Mouse (Mus musculus): ENCODE results near the gene Mbd3. TPM values are rescaled to one million over a fixed set of nuclear protein-coding genes. Genes with fewer than 3 reads are reported as not detected.

The Mbd3 gene
- 161 and 183 TPM in 2 replicates for polyA plus RNA-seq (2015; fragmentation: Nextera tagmentation; extraction: Ambion mirVana)

GRCm38 (mm10) chr10:80399191-80399972 lies at the start of gene Mbd3:
Gene Mbd3 (minus strand): TSS chr10:80399550.

GRCm38 (mm10) chr10:80433513-80434232 lies 34.3 kb upstream of the Mbd3 start, which contains the start of gene Tcf3:
Gene Tcf3 (minus strand): TSS chr10:80433647.

GRCm38 (mm10) chr10:80406684-80407501 lies 7.5 kb upstream of the Mbd3 start, which contains the start of gene Uqcr11:
Gene Uqcr11 (minus strand): TSS chr10:80406830.

GRCm38 (mm10) chr10:80387522-80387959 lies 11.8 kb downstream of the Mbd3 start, which contains the start of gene Mex3d:
Gene Mex3d (minus strand): TSS chr10:80387659.

GRCm38 (mm10) chr10:80356001-80356682 lies 43.2 kb downstream of the Mbd3 start, which contains the start of gene Plk5:
Gene Plk5 (plus strand): TSS chr10:80356459.

GRCm38 (mm10) chr10:80348244-80348781 lies 51.0 kb downstream of the Mbd3 start, which contains the start of gene Adamtsl5:
Gene Adamtsl5 (minus strand): TSS chr10:80348412.

Small RNA genes within 50 kb of the gene (microRNA-seq; reads per million reads assigned to microRNA genes)
- gene Gm22721 = not detected

Other genes starting within 250 kb of the Mbd3 start
- gene Cirbp, start 233.6 kb downstream of the Mbd3 start, polyA plus RNA-seq (2015; fragmentation: Nextera tagmentation; extraction: Ambion mirVana) = 566 and 579 TPM in 2 replicates
- gene 1600002K03Rik, start 226.6 kb downstream of the Mbd3 start, polyA plus RNA-seq (2015; fragmentation: Nextera tagmentation; extraction: Ambion mirVana) = 6.4 and 8.1 TPM in 2 replicates
- gene Efna2, start 220.1 kb downstream of the Mbd3 start, polyA plus RNA-seq (2015; fragmentation: Nextera tagmentation; extraction: Ambion mirVana) = 28.7 and 30.4 TPM in 2 replicates
- 37.7 and 42.6 TPM in 2 replicates for gene Mum1, start 173.1 kb downstream of the Mbd3 start, polyA plus RNA-seq (2015; fragmentation: Nextera tagmentation; extraction: Ambion mirVana)
- 488 and 508 TPM in 2 replicates for gene Ndufs7, start 150.4 kb downstream of the Mbd3 start, polyA plus RNA-seq (2015; fragmentation: Nextera tagmentation; extraction: Ambion mirVana)
- gene Gamt, start 138.5 kb downstream of the Mbd3 start, polyA plus RNA-seq (2015; fragmentation: Nextera tagmentation; extraction: Ambion mirVana) = 28.8 and 33.0 TPM in 2 replicates
- 32.5 and 35.2 TPM in 2 replicates for gene Dazap1, start 138.1 kb downstream of the Mbd3 start, polyA plus RNA-seq (2015; fragmentation: Nextera tagmentation; extraction: Ambion mirVana)
- gene Rps15, start 107.1 kb downstream of the Mbd3 start, polyA plus RNA-seq (2015; fragmentation: Nextera tagmentation; extraction: Ambion mirVana) = 656 and 679 TPM in 2 replicates
- gene Apc2, start 103.6 kb downstream of the Mbd3 start, polyA plus RNA-seq (2015; fragmentation: Nextera tagmentation; extraction: Ambion mirVana) = 70.9 and 88.2 TPM in 2 replicates
- 37.1 and 37.5 TPM in 2 replicates for gene 2310011J03Rik, start 79.0 kb downstream of the Mbd3 start, polyA plus RNA-seq (2015; fragmentation: Nextera tagmentation; extraction: Ambion mirVana)
- 11.0 and 13.5 TPM in 2 replicates for gene Pcsk4, start 70.1 kb downstream of the Mbd3 start, polyA plus RNA-seq (2015; fragmentation: Nextera tagmentation; extraction: Ambion mirVana)
- gene Reep6, start 69.6 kb downstream of the Mbd3 start, polyA plus RNA-seq (2015; fragmentation: Nextera tagmentation; extraction: Ambion mirVana) = 5.6 and 5.7 TPM in 2 replicates
- 3.5 and 4.6 TPM in 2 replicates for gene Adamtsl5, start 51.1 kb downstream of the Mbd3 start, polyA plus RNA-seq (2015; fragmentation: Nextera tagmentation; extraction: Ambion mirVana)
- gene Plk5, start 43.1 kb downstream of the Mbd3 start, polyA plus RNA-seq (2015; fragmentation: Nextera tagmentation; extraction: Ambion mirVana) = 8.5 and 8.6 TPM in 2 replicates
- 13.1 and 15.0 TPM in 2 replicates for gene Mex3d, start 11.9 kb downstream of the Mbd3 start, polyA plus RNA-seq (2015; fragmentation: Nextera tagmentation; extraction: Ambion mirVana)
- gene Uqcr11, start 7.3 kb upstream of the Mbd3 start, polyA plus RNA-seq (2015; fragmentation: Nextera tagmentation; extraction: Ambion mirVana) = 1,108 and 1,127 TPM in 2 replicates
- 28.8 and 32.2 TPM in 2 replicates for gene Tcf3, start 34.1 kb upstream of the Mbd3 start, polyA plus RNA-seq (2015; fragmentation: Nextera tagmentation; extraction: Ambion mirVana)
- 0.34 and 0.56 TPM in 2 replicates for gene Onecut3, start 95.3 kb upstream of the Mbd3 start, polyA plus RNA-seq (2015; fragmentation: Nextera tagmentation; extraction: Ambion mirVana)
- gene Atp8b3, start 139.6 kb upstream of the Mbd3 start, polyA plus RNA-seq (2015; fragmentation: Nextera tagmentation; extraction: Ambion mirVana) = 0.65 and 1.3 TPM in 2 replicates
- 23.8 and 28.1 TPM in 2 replicates for gene Rexo1, start 162.0 kb upstream of the Mbd3 start, polyA plus RNA-seq (2015; fragmentation: Nextera tagmentation; extraction: Ambion mirVana)
- 6.8 and 7.9 TPM in 2 replicates for gene Klf16, start 177.8 kb upstream of the Mbd3 start, polyA plus RNA-seq (2015; fragmentation: Nextera tagmentation; extraction: Ambion mirVana)
- 231 and 233 TPM in 2 replicates for gene Abhd17a, start 190.8 kb upstream of the Mbd3 start, polyA plus RNA-seq (2015; fragmentation: Nextera tagmentation; extraction: Ambion mirVana)
- 73.3 and 73.4 TPM in 2 replicates for gene Scamp4, start 203.3 kb upstream of the Mbd3 start, polyA plus RNA-seq (2015; fragmentation: Nextera tagmentation; extraction: Ambion mirVana)
- gene Adat3, start 203.3 kb upstream of the Mbd3 start, polyA plus RNA-seq (2015; fragmentation: Nextera tagmentation; extraction: Ambion mirVana) = 3.3 and 5.1 TPM in 2 replicates
- 1.1 and 1.5 TPM in 2 replicates for gene Gm49322, start 206.5 kb upstream of the Mbd3 start, polyA plus RNA-seq (2015; fragmentation: Nextera tagmentation; extraction: Ambion mirVana)
- gene Csnk1g2, start 223.3 kb upstream of the Mbd3 start, polyA plus RNA-seq (2015; fragmentation: Nextera tagmentation; extraction: Ambion mirVana) = 97.4 and 99.0 TPM in 2 replicates

All from neural tube, postnatal 0 days (tissue).